Mouse (Mus musculus): ENCODE measurements around the gene Asb11.
A peak's percentile ranks its signal among the peaks of the same experiment; 100 is the strongest.

The Asb11 gene

GRCm38 (mm10) chrX:164436709-164437108 lies at the start of gene Asb11:
Gene Asb11, plus strand, starts transcription at chrX:164436994.
- DNase-seq (ENCODE audit: low spot score in 2 of 2), result no peak

DNA sequence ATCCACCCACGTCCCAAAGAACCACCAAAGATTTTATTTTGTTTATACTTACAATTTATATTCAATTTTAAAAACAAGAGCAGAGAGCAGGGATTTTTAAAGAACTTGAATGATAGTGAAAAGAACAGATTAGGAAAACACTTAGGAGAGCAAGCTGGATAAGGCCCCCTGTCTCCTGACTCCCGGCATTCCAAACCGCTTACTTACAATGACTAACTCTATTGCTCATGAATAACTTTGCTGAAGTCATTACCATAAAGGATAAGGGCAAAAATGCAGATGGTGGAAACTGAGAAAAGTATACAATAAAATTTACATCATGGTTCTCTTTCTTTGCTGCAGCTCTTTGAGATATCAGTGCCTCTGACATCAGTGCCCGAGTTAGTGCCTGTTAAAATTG lies 42.7 kb upstream of the Asb11 start:
- no peak for DNase-seq (ENCODE audit: low spot score in 2 of 2)

- no peak for DNase-seq (ENCODE audit: low spot score in 2 of 2)
Measured at GRCm38 (mm10) chrX:164398456-164398855, 38.3 kb upstream of the Asb11 start.

- DNase-seq (ENCODE audit: low spot score in 2 of 2), result no peak
Measured at GRCm38 (mm10) chrX:164405080-164405649, 31.6 kb upstream of the Asb11 start.

GRCm38 (mm10) chrX:164406133-164407022 lies 30.4 kb upstream of the Asb11 start:
- peak; percentile 23 to 36 for DNase-seq (ENCODE audit: low spot score in 2 of 2)

DNA sequence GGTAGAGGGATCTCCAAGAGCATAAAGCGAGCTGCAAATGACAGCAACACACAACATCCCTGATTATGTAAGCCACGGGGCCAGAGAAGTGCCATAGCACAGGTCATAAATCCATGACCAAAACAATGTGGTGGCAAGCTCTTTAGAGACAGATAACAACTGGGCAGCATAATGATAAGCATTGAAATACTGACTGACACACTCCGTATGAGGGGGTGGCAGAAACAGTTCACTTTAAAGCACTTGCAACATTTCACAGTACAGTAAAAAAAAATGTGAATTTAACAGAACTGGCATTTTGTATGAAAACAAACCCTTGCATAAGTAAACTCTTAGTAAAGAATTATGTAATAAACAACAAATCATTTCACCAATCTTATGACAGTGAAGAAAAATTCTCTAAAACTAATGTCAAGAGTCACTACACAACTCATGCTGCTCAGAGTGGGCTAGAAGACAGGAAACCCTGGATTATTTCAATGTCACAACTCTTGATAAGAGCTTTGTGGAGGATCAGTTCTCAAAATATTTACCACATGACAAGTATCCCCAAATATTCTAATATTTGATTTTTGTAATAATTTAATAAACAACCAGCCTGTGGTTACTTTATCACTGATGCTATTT lies 28.4 kb upstream of the Asb11 start:
- no peak for DNase-seq (ENCODE audit: low spot score in 2 of 2)

DNA sequence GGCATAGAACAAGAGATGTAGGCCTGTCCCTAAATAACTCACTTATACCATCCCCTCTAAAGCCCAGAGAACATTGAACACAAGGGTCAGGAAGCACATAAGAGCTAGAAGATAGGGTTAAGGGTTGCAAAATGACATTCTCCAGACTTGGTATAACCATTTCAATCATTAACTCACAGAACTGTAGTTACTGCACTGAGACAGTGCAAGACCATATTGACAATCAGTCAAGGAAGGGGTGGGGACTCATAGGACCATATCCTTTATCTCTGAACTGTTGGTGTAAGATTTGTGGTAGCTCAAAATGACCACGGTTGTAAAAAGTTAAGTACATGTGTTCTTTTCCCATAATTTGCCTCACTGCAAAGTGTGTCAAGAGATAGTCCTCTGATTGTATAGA lies 26.2 kb upstream of the Asb11 start:
- no peak for DNase-seq (ENCODE audit: low spot score in 2 of 2)

DNA sequence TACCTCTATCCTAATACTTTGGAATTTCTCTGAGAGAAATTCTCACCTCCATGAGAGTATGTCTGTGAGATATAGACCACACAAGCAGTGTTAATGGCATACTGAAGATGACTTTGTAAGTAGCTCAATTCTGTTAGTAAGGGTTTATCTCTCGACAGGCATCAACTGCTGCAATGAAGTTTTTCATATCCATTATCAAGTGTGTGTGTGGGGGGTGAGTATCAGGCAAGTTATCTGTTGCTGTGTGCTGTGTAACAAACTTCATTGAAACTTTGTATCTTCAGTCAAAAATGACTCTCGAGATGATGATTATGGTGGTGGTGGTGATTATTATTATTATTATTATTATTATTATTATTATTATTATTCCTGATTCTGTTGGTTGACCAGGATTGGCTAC lies 20.0 kb upstream of the Asb11 start:
- no peak for DNase-seq (ENCODE audit: low spot score in 2 of 2)

- DNase-seq (ENCODE audit: low spot score in 2 of 2), result no peak
Measured at GRCm38 (mm10) chrX:164418008-164418407, 18.8 kb upstream of the Asb11 start.

GRCm38 (mm10) chrX:164419471-164419939 lies 17.3 kb upstream of the Asb11 start, which contains the start of gene Piga:
Gene Piga, plus strand, starts transcription at chrX:164419787.
- peak; percentile 77 to 86 for DNase-seq (ENCODE audit: low spot score in 2 of 2)

- DNase-seq (ENCODE audit: low spot score in 2 of 2), result no peak
Measured at GRCm38 (mm10) chrX:164419955-164420354, 16.8 kb upstream of the Asb11 start.

DNA sequence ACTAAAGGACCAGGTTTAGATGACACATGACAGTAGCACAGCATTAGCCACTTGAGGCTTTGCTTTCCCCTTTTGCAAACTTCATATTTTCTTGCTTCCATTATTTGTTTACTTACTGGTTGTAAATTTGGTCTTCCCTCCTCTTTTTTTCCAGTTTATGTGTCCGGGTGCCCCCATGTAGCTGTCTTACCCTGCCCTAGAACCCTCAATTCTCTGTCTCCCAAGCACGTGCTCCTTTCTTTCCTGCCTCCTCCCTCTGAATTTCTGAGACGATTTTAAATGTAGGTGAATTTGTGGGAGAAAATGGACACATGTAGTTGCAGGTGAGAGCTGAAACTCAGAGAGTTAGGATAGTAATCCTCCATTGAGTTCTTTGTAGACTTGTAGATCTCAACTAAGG lies 16.3 kb upstream of the Asb11 start:
- DNase-seq (ENCODE audit: low spot score in 2 of 2), result no peak

GRCm38 (mm10) chrX:164424821-164425220 lies 12.0 kb upstream of the Asb11 start:
- no peak for DNase-seq (ENCODE audit: low spot score in 2 of 2)

- DNase-seq (ENCODE audit: low spot score in 2 of 2), result no peak
Measured at GRCm38 (mm10) chrX:164427295-164427694, 9.5 kb upstream of the Asb11 start.

DNA sequence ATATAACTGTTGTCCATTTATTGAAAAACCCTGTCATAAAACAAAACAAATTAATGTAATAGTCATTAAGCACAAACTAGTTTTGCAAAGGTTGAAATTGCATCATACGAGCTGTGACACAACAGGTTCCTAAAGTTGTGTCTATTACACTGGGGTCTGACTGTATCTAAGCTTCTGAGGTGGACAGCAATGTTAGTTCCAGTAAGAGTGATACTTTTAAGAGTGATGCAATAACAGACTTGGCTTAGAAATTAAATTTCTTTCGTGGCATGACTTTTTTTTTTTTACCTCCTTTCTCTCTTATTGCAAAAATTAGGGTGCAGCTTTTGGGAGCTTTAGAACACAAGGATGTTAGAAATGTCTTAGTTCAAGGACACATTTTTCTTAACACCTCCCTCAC lies 8.6 kb upstream of the Asb11 start:
- no peak for DNase-seq (ENCODE audit: low spot score in 2 of 2)

DNA sequence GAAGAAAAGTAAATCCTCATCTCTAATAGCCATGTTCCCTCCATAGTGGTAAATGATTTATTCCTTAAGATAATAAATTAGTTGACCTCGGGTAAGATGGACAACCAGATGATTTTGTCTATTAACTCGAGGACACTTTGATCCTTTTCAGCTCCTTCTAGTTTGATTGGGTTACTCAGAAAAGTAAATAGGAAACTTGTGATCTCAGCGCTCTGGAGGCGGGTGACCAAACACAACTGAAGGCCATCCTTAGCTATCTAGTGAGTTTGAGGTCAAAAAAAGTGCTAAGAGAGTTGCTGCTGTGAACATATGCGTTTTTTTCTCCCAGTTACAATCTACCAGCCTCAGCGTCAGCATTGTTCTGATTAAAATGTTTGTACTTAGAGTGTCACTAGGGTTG lies 6.2 kb upstream of the Asb11 start:
- no peak for DNase-seq (ENCODE audit: low spot score in 2 of 2)

- DNase-seq (ENCODE audit: low spot score in 2 of 2), result no peak
Measured at GRCm38 (mm10) chrX:164431133-164431532, 5.7 kb upstream of the Asb11 start.

GRCm38 (mm10) chrX:164431541-164431940 lies 5.3 kb upstream of the Asb11 start:
- DNase-seq (ENCODE audit: low spot score in 2 of 2), result no peak

- no peak for DNase-seq (ENCODE audit: low spot score in 2 of 2)
Measured at GRCm38 (mm10) chrX:164432682-164433081, 4.1 kb upstream of the Asb11 start.

DNA sequence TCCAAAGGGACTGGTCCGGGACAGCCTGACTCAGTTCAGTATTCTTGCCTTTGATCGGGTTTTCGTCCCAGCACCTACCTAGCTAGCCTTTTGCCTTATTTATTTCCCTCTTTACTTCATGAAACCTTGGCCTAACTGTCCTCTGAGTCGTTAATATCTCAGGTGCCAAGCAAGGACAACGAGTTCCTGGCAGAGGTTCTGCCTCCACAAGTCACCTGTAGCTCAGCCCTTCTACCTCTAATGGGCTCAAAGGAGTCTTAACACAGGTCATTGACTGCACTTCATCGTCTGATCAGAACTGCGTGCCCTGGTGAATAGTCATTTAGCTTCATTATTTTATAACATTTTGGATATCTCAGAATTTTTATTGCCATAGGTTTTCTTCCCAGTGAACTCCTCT lies 2.7 kb downstream of the Asb11 start:
- no peak for DNase-seq (ENCODE audit: low spot score in 2 of 2)

DNA sequence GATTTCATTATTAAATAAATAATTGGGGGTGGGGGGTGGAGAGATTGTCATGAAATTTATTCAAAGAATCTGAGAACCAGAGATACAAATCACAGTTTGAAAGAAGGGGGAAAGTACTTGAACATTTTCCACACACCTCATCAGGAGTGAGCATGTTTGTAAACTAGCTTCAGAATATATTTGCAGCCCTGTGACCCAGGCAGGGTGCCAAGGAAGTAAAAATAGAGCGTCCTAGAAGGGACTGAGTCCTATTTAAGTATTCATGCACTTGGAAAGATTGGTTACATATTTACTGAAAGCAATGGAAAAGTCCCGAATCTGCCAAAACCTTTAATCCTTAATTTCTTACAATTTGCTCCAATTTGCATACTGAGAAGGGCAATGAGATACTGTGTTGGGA lies 3.3 kb downstream of the Asb11 start:
- DNase-seq (ENCODE audit: low spot score in 2 of 2), result no peak

DNA sequence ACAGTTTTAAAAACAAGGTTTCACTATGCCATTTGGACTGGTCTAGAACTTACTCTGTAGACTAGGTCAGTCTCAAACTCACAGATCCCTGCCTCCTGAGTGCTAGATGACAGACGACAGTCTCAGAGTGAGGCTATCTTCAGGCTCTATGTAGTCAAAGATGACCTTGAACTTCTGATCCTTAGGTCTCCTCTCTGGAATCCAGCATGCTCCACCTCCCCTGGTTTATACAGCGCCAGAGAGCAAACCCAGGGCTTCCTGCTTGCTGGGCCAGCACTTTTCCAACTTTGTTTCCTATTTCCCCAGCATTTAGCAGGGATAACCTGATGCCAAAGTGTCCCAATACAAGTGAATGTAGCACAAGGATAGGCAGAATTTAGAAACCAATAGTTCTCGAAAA lies 3.9 kb downstream of the Asb11 start:
- DNase-seq (ENCODE audit: low spot score in 2 of 2), result no peak

- no peak for DNase-seq (ENCODE audit: low spot score in 2 of 2)
Measured at GRCm38 (mm10) chrX:164441306-164441705, 4.5 kb downstream of the Asb11 start.
